Mouse (Mus musculus): ENCODE measurements around the gene Leo1.
A peak's percentile ranks its signal among the peaks of the same experiment; 100 is the strongest.
"Not testable (repeated sequence)": the region's sequence is repeated elsewhere in the genome, so short reads cannot be mapped to it uniquely, and the experiment has no call there.

Gene Leo1

DNA sequence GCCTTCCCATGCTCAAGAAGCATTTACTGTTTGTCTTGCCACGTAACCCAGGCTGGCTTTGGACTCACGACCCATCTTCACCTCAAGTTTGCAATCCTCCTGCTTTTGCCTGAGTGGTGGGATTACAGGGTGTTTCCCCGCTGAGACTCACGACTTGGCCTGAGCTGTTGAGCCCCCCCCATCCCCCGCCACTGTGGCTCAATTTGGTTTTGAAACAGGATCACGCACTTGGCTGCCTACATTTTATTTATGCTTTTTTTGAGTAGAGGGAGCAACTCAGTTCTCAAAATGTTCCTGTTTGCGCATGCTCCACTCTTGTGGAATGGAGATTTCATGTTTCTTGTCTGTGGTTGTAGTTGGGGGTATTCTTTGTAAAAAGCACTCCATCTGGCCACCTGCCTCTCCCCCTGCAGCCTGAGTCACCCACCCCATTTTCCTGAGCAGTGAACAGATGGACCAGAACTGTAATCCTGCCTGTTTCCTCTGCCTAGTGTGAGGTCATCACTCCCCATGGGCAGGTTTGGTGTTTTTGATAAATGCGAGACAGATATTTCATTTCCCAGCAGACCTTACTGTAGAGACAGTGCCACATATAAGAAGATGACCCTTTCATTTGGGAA is 37.9 kb downstream of the Leo1 start:
- DNase-seq = no peak

- DNase-seq = no peak
Observed at GRCm38 (mm10) chr9:75480536-75481075, 39.3 kb downstream of the Leo1 start.

- DNase-seq = no peak
Observed at GRCm38 (mm10) chr9:75485231-75485630, 43.9 kb downstream of the Leo1 start.

- DNase-seq = not testable (repeated sequence)
Observed at GRCm38 (mm10) chr9:75488255-75488654, 46.9 kb downstream of the Leo1 start.

DNA sequence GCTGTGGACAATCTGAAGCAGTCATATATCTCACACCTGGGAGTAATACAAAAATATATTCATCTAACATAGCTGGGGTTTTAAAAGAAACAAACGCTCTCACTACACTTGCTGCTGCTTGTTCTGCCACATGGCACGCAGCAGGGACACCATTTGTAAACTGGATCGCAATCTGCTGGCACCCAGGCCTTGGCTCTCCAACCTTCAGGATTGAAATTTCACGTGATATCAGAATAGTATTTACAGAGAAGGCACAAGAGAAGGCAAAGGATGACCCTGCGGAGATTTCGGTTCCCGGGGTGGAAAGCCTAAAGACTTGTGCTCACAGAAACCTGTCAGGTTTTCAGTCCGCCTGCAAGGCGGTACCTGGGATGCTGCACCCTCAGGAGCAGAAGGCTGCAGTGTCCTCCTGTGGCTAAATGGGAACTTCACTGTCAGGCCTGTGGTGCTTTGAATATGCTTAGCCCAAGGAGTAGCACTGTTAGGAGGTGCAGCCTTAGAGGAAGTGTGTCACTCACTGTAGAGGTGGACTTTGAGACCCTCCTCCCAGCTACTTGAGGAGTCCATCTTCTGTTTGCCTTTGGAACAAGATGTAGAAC is 53.2 kb downstream of the Leo1 start:
- no peak for DNase-seq

- DNase-seq = no peak
Observed at GRCm38 (mm10) chr9:75495945-75496344, 54.6 kb downstream of the Leo1 start.

DNA sequence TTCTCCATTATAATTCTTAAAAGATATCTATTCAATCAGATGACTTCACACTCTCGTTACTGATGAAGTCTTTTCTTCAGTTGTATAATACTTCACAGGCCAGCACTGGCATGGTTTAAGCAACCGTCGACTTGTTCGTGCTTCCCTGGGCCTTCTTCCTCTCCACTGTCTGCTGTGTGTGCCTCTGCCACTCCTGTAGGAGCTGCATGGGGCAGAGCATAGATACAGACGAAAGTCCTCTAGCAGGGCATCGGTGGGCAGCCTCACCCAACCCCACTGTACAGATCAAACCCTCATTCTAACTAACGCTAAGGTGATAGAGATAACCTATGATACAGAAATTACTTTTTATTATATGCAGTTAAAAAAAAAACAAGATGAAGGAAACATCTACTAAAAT is 57.2 kb downstream of the Leo1 start:
- no peak for DNase-seq

GRCm38 (mm10) chr9:75504311-75504710 is 63.0 kb downstream of the Leo1 start:
- no peak for DNase-seq

DNA sequence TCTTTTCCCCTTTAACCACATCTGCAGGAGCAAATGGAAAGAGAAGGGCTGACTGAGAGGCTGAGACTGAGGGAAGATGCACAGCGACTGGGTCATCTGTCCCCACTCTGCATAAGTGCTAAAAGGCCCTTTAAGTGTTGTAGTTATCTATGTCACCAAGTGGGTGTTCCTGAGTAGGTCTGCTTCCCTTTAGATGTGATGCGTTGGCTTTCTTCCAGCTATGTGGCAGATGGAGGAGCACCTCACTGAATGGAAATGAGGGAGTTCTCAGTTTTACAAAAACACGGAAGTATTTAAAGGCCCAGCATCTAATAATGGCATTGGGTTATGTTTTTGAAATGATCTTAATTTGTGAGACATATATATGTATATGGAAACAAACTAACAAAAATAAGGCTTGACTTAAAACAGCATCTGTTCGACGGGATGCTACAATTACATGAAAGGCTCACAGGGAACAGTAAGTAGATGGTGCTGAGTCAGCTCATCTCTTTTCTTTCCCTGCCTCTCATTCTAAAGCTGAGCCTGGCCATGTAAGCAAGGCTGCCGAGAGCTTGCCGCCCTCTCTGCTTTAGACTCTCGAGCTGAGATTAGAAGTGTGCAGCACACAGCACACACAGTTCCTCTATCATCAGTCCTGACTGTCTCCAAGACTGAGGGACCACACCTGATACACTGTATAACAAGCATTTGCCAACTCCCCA is 70.1 kb downstream of the Leo1 start:
- DNase-seq = no peak

- DNase-seq = peak; percentile 53 to 54
Observed at GRCm38 (mm10) chr9:75515464-75516113, 74.3 kb downstream of the Leo1 start.

Data from B cell, adult 2 months (primary cell).